Mouse (Mus musculus): ENCODE results near the gene Blm.

Blm gene

DNA sequence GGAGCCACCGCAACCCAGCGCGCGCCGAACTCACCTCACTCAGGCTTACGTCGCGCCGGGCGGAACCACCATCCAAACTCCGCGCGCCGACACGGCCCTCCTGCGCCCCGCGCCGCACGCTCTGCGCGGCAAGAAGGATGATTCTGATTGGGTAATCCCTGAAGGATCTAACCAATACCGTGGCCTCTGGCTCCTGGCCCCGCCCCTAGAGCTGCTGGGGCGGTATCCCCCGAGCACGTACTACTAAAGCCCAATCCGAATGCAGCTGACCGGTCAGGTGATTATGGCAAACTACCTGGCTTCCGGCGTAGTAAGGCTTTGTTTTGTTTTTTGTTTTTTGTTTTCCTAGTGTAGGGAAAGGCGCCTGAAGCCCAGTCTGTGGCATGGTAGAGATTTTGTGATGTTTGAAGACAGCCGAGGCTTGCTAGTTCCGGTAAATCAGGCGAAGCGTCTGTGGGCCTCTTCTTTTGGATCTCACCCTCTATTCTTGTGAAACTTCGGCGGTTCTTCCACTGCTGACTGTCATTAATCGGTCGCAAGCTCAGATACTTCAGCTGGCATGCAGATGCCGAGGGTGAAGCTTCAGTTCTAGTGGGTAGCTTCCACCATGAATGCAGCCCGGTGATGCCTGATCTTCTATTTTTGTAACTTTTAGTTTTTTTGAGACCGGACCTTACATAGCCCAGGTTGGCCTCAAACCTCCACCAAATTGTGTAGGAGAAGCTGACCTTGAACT is at the start of gene Blm:
Blm (minus strand) TSS at position 111 of the 736 bp plus-strand sequence.
- DNase-seq, result peak; percentile 97

DNA sequence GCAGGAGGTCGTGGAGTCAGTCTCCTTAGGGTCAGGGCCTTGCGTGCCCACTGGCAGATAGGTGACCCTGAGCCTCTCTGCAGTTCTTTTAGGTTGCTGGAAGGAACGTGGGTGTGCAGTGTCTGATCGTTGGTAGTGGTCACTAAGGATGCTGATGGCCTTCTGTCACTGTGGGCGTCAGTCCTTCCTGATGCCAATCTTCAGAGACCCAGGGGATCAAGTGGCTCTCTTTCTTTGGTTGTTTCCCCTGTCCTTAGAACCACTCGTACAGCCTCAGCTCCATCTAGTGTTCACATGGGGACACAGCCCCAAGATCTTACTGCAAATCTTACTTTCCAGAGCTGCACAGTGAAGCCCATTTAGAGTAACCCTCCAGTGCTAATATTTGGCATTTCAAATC is 49.1 kb upstream of the Blm start:
- DNase-seq, result peak; percentile 24

- DNase-seq, result peak; percentile 45
Measured at GRCm38 (mm10) chr7:80582821-80583451, 48.0 kb upstream of the Blm start.

DNA sequence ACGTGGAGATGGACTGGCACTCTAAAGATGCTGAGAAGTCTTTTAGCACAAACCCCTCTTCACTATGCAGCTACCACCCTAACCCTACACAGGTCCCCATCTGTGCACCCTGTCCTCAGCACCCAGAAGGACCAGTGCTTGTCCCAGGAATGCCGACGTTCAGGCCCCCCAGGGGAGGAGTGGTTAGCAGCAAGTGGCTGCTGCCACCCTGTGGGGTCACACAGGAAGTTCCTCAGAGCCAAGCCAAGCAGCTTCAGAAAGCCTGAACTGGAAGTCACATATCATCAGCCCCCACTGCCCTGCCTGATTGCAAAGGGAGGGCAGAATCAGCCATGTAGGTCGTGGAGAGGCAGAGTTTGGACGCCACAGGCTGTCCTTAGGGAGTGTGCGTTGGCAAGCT is 45.4 kb upstream of the Blm start:
- DNase-seq, result peak; percentile 16

- no peak for DNase-seq
Measured at GRCm38 (mm10) chr7:80577417-80577980, 42.6 kb upstream of the Blm start.

DNA sequence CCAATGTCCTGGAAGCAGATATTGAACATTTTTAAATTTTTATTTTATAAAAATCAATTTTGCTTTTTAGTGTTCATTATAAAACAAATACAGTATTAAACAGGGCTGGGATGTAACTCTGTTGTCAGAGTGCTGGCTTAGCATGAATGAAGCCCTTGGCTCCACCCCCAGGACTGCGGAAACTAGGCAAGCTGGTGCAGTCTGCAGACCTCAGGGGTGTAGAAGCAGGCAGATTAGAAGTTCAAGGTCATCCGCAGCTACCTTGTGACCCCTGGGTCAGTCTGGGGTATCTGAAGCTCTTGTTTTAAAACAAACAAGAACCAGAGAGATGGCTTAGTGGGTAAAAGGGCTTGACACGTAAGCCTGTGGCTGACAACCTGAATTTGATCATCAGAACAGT is 41.7 kb upstream of the Blm start:
- DNase-seq, result no peak

DNA sequence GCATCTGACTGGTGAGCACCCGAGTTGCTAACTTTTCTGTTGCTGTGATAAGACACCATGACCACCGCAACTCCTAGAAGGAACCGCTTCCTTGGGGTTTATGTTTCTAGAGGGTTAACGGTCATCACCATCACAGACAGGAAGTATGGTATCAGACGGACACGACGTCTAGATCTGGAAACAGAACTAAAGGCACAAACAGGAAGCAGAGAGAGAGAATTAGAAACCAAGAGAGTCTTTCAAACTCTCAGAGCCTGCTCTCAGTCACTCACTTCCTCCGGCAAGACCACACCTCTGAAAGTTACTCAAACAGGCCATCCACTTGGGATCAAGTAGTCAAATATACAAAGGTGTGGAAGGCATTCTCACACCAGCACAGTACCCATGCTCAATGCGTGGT is 40.8 kb upstream of the Blm start:
- no peak for DNase-seq

DNA sequence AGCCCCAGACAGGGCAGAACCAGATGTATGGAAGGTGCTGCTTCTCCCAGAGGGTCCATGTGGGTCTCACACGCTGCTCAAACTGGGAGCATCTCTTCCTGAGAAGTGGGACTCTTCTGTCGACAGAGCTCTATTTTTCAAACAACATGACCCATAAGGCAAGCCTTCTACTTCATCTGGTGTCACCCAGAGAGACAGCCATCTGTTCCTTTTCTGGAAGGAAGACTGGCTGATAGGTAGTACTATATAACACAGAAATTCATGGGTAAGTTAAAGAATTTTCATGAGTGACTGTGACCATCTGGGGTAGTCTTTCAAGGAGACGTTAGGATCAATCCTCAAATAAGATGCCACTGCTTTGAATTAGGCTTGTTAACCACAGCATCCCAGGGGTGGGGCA is 38.2 kb upstream of the Blm start:
- DNase-seq, result no peak

GRCm38 (mm10) chr7:80567982-80568381 is 33.1 kb upstream of the Blm start:
- DNase-seq, result no peak

DNA sequence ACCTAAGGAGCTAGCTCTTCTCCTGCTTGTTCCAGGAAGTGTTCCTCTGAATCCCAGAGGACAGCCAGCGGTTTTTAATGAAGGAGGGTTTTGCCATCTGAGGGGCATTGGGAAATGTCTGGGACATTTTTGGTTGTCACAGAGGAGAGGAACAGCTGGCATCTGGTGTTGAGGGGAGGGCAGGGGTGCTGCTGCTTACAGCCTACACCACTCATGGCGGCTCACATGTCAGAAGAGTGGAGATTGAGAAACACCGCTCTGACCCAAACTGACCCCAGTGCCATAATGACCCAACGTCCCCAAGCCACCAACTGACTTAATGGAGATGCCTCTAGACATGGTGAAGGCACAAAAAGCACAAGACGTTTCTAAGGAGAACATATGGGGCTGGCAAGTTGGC is 27.0 kb upstream of the Blm start:
- DNase-seq, result no peak

GRCm38 (mm10) chr7:80561271-80561670 is 26.4 kb upstream of the Blm start:
- no peak for DNase-seq

GRCm38 (mm10) chr7:80558572-80558971 is 23.7 kb upstream of the Blm start:
- DNase-seq, result no peak

DNA sequence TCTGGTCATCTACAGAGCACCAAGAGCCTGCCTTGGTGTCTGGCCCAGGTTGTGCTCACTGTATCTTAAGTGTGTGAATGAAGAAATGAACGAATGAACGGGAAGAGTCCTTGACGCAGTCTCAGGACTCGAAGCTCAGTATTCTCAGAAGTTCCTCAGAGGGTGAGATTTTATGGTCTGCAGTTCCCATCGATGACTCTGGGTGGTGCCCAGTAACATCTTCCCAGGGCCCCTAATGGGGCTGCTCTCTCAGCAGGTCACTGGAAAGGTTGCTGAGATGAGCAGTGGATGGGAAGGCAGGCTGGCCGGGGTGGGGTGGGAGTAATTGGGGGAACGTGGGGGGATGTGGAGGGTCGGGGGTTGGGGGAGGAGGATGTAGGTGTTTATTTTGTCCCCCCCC is 23.2 kb upstream of the Blm start:
- DNase-seq, result no peak

- peak; percentile 39 for DNase-seq
Measured at GRCm38 (mm10) chr7:80557161-80557560, 22.2 kb upstream of the Blm start.

DNA sequence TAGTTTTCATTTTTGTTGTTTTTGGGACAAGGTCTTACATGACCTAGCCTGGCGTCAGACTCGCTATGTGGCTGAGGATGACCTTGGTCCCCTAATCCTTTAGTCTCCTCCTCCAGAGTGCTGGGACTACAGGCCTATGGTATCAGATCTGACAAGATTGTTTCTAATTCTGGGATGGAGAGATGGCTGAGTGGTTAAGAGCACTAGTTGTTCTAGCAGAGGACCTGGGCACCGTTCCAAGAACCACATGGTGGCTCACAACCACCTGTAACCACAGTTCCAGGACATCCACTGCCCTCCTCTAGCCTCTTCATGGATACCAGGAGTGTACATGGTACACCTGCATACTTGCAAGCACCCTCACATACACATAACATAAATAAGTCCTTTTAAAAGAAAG is 21.2 kb upstream of the Blm start:
- DNase-seq, result no peak

GRCm38 (mm10) chr7:80555146-80555545 is 20.2 kb upstream of the Blm start:
- no peak for DNase-seq

- peak; percentile 14 for DNase-seq
Measured at GRCm38 (mm10) chr7:80554180-80555021, 19.5 kb upstream of the Blm start.

DNA sequence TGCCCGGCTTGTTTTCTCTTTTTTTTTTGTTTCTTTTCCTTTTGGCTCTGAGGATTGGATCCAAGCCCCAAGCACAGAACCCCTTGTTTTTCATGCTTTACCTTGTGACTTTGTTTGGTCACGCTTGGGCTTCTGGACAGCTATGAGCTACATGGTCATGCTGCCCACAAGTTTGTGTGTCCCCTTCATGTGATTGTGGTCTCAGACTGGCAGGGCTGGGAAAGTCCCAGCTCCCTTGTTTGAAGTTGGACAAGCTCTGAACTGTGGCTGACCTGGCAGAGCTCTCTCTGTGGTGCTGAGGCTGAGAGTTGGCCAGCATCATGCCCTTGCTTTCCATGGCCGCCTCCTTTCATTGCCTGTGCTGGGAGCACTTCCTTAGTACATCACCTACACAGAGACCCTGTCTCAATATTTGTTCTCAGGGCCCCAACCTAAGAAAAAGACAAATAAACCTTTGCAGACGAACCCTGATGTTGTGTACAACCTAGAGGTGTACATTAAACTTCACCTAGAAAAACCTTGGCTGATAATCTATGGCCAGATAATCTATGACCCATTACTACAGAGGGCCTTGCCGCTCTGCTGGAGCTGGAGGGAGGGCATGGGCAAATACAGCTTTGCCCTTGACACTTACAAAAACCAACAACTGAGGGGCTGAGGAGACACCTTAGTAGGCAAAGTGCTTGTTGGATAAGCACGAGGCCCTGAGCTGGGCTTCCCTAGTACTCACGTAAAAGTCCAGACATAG is 13.8 kb upstream of the Blm start:
- no peak for DNase-seq

DNA sequence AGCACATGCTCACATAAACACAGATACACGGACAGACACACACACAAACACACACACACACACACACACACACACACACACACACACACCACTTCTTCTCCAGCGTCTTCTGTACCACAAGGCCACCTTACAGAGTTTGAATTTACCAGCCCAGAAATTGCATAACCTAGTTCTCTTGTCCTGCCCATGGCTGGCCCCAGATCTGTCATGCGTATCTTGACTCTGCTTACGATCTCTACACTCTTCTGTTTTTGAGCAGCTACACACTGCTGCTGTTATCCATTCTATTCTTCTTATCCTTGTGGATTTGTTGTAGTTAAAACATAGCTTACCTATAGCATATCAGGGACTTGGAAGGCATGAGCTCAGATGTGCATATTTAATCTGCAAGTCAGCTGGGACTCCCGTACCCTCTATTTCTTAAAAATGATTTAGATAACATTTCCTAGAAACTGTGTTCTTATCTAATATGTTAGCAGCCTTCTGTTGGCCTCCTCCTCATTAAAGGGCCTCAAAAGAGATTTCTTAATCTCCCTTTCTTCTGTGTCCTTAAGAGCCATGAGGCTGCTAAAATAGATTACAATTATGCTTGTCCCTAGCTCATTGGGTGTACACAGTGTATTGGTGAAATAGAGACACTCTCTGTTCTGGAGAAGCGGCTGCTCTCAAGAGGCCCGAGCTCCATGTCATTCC is 7.4 kb upstream of the Blm start:
- DNase-seq, result no peak

DNA sequence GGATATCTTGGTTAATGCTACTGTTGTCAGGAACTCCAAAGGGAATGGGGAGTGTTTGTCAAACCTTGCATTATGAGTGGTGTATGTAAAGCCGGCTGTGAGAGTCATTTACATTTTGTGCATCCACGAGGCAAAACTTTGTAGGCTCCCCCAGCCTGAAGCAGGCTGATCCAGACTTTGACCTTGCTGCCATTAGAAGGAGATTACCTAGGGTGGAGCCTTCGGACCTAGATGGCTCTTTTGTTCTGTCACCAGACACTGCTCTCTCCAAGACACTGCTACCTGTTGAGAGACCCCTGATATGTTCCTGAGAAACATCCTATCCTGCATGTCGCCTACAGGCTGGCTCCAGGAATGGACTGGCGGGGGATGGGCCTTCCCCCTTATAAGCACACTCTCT is 4.7 kb upstream of the Blm start:
- no peak for DNase-seq

DNA sequence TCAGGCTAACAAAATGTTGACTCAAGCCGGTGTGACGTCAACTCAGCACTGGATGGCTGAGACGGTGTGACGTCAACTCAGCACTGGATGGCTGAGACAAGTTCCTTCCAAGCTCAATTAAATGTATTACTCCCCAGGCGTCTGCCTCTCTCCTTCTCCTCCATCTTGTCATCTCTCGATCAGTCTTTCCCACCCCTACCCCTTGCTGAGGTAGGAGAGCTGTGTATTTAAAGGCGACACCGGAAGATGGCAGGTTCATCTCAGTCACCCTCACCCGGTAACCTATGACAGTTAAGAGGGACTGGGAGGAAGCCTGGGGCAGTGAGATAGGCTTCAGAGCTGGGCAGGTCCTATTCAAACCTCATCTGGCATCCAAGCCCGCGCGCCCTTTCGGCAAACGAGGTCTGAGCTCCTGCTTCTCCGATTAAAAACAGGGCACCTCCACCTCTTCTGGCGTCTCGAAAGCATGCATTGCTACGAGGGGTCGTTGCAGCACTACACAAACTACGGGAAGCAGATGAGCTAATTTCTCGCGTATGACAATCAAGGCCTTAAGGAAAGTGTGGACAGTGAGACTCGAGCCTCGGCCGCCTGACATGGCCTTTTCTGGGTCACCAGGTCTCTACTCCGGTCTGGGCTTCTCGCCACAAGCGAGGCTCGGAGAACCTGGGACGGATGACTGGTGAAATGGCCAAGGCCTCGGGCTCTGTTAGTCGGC is 469 bp downstream of the Blm start:
- no peak for DNase-seq

- no peak for DNase-seq
Measured at GRCm38 (mm10) chr7:80531087-80531486, 3.8 kb downstream of the Blm start.
